ENCODE assay signal across 16 mouse cellular contexts in the genomic region with DNA sequence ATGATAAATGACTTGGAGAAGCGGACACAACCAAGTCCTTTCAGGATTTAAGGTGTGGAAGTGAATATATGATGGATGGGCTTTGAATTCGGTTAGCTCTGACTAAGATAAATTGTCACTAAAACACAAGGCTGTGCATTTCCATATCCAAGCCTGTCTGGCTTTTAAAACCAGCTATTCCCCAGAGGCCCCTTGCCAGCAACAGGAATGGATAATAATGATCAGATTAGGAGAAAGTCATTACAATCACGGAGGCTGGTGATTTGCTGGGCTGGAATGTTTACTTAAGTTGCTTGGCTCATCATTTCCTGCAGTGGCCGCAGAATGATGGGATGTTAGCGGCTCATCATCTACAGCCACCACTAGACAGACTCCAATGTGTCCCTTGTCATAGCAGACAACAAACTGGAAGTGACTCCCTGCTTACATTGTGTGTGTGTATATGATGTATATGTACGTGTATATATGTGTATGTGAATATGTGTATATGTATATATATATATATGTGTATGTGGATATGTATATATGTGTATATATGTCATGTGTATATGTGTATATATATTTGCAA. TPM values are rescaled to one million over a fixed set of nuclear protein-coding genes. Genes with fewer than 3 reads are reported as not detected.
DNase-seq lines count a peak whose midpoint lies in the region; ATAC-seq and TF ChIP-seq lines count a peak whose summit lies in the region.
"Had no signal": no experiment of that assay in that cellular context is flagged by ENCODE, and none has a peak within 500 bp of the region (broad histone marks: within the 10 kb centered on the region; RNA-seq: fewer than 3 reads in every experiment).

No protein-coding gene starts in this region.

- no peak for TF ChIP-seq CTCF in forebrain, postnatal 0 days (IDR thresholded peaks at IDR 0.05; ENCODE audit: low read depth)

- 0 out of 2 replicates have a peak, but pooled peaks cover 2% of the 10 kb centered on the region for H3K27me3 ChIP-seq in forebrain, embryonic 12.5 days
- H3K27me3 ChIP-seq in forebrain, postnatal 0 days (ENCODE audit: insufficient read depth, low read length) = no peaks in the 10 kb centered on the region
- no peaks in the 10 kb centered on the region for H3K27me3 ChIP-seq in midbrain, embryonic 12.5 days
- no peaks in the 10 kb centered on the region for H3K27me3 ChIP-seq in midbrain, embryonic 10.5 days (ENCODE audit: low read depth, poor library complexity, severe bottlenecking)
- no peaks in the 10 kb centered on the region for H3K27me3 ChIP-seq in hindbrain, embryonic 16.5 days (replicated peaks; ENCODE audit: control insufficient read depth, insufficient read depth, low read length)
- H3K27me3 ChIP-seq: heart, embryonic 15.5 days; liver, embryonic 12.5 days had no signal

- H3K27ac ChIP-seq in forebrain, embryonic 12.5 days = no peak overlapping the region
- H3K27ac ChIP-seq in forebrain, postnatal 0 days (ENCODE audit: low read depth, low read length) = no peak overlapping the region
- H3K27ac ChIP-seq in midbrain, embryonic 12.5 days (replicated peaks) = 0 out of 2 replicates have a peak overlapping the region, but pooled peaks have one; percentile 5
- no peak overlapping the region for H3K27ac ChIP-seq in midbrain, embryonic 10.5 days (replicated peaks)
- no peak overlapping the region for H3K27ac ChIP-seq in hindbrain, embryonic 16.5 days (ENCODE audit: low read depth, low read length)
- H3K27ac ChIP-seq: liver, embryonic 12.5 days had no signal

- intact Hi-C loops in gastrocnemius, postnatal 14 days (cut with DNase I; ENCODE audit: low total_unique reads) = no loop called here

- H3K4me2 ChIP-seq in forebrain, embryonic 12.5 days = no peak overlapping the region
- no peak overlapping the region for H3K4me2 ChIP-seq in forebrain, postnatal 0 days (ENCODE audit: low read depth)
- H3K4me2 ChIP-seq in midbrain, embryonic 12.5 days (replicated peaks) = no peak overlapping the region
- H3K4me2 ChIP-seq in hindbrain, embryonic 16.5 days (ENCODE audit: low read length) = no peak overlapping the region
- H3K4me2 ChIP-seq: liver, embryonic 12.5 days had no signal

- H3K4me1 ChIP-seq in forebrain, embryonic 12.5 days = peaks cover 12% of the 10 kb centered on the region
- H3K4me1 ChIP-seq in forebrain, postnatal 0 days (ENCODE audit: insufficient read depth) = 0 out of 2 replicates have a peak, but pooled peaks cover 7% of the 10 kb centered on the region
- H3K4me1 ChIP-seq in midbrain, embryonic 12.5 days = peaks cover 23% of the 10 kb centered on the region
- peaks cover 26% of the 10 kb centered on the region for H3K4me1 ChIP-seq in midbrain, embryonic 10.5 days
- peaks cover 6% of the 10 kb centered on the region for H3K4me1 ChIP-seq in hindbrain, embryonic 16.5 days (ENCODE audit: control insufficient read depth, insufficient read depth, low read depth, low read length)
- H3K4me1 ChIP-seq: liver, embryonic 12.5 days had no signal

- H3K4me3 ChIP-seq in forebrain, embryonic 12.5 days (replicated peaks) = no peak overlapping the region
- H3K4me3 ChIP-seq in forebrain, postnatal 0 days (ENCODE audit: low read depth, low read length) = no peak overlapping the region
- no peak overlapping the region for H3K4me3 ChIP-seq in midbrain, embryonic 12.5 days
- H3K4me3 ChIP-seq in midbrain, embryonic 10.5 days = no peak overlapping the region
- H3K4me3 ChIP-seq in hindbrain, embryonic 16.5 days (ENCODE audit: low read length) = no peak overlapping the region
- H3K4me3 ChIP-seq: heart, embryonic 15.5 days; liver, embryonic 12.5 days had no signal

- 78% methylated on average over 6 of the region's 6 CpGs for WGBS in forebrain, embryonic 12.5 days
- WGBS in forebrain, postnatal 0 days = 68% methylated on average over 6 of the region's 6 CpGs
- 63% methylated on average over 6 of the region's 6 CpGs for WGBS in midbrain, embryonic 12.5 days
- WGBS in midbrain, embryonic 10.5 days = 81% methylated on average over 6 of the region's 6 CpGs
- WGBS in hindbrain, embryonic 16.5 days = 55% methylated on average over 6 of the region's 6 CpGs

- H3K9ac ChIP-seq in forebrain, embryonic 12.5 days = no peak overlapping the region
- H3K9ac ChIP-seq in forebrain, postnatal 0 days = no peak overlapping the region
- no peak overlapping the region for H3K9ac ChIP-seq in midbrain, embryonic 12.5 days (replicated peaks)
- no peak overlapping the region for H3K9ac ChIP-seq in hindbrain, embryonic 16.5 days (ENCODE audit: low read depth, low read length)
- H3K9ac ChIP-seq: heart, embryonic 15.5 days; liver, embryonic 12.5 days had no signal

- H3K9me3 ChIP-seq in forebrain, embryonic 12.5 days = no peaks in the 10 kb centered on the region
- no peaks in the 10 kb centered on the region for H3K9me3 ChIP-seq in forebrain, postnatal 0 days (ENCODE audit: low read length)
- no peaks in the 10 kb centered on the region for H3K9me3 ChIP-seq in midbrain, embryonic 12.5 days
- H3K9me3 ChIP-seq in midbrain, embryonic 10.5 days (replicated peaks) = no peaks in the 10 kb centered on the region
- no peaks in the 10 kb centered on the region for H3K9me3 ChIP-seq in hindbrain, embryonic 16.5 days (ENCODE audit: control insufficient read depth, low read length)
- H3K9me3 ChIP-seq: heart, embryonic 15.5 days; liver, embryonic 12.5 days had no signal

- DNase-seq in forebrain, postnatal 0 days = no peak
- no peak for DNase-seq in midbrain, embryonic 10.5 days (ENCODE audit: low spot score)
- no peak for DNase-seq in gastrocnemius, postnatal 14 days
- DNase-seq in layer of hippocampus, adult 9-10 months (ENCODE audit: low spot score) = no peak
- DNase-seq: adrenal gland, adult 8-10 months; cerebellum, adult 11-12 months; kidney, adult 2 months; kidney, postnatal 14 days; lung, postnatal 10 days; thymus, postnatal 25 days had no signal

- H3K36me3 ChIP-seq in forebrain, embryonic 12.5 days (replicated peaks) = no peaks in the 10 kb centered on the region
- no peaks in the 10 kb centered on the region for H3K36me3 ChIP-seq in forebrain, postnatal 0 days (ENCODE audit: insufficient read depth)
- H3K36me3 ChIP-seq in midbrain, embryonic 12.5 days = no peaks in the 10 kb centered on the region
- no peaks in the 10 kb centered on the region for H3K36me3 ChIP-seq in midbrain, embryonic 10.5 days
- no peaks in the 10 kb centered on the region for H3K36me3 ChIP-seq in hindbrain, embryonic 16.5 days (ENCODE audit: control insufficient read depth, insufficient read depth, low read length)
- H3K36me3 ChIP-seq: heart, embryonic 15.5 days; liver, embryonic 12.5 days had no signal

- peak; percentile 72 for ATAC-seq in forebrain, embryonic 12.5 days (ENCODE audit: low FRiP score)
- ATAC-seq in forebrain, postnatal 0 days = no peak
- no peak for ATAC-seq in midbrain, embryonic 12.5 days (ENCODE audit: low FRiP score, low read depth)
- peak; percentile 54; the same call in 1 of the 2 replicates for ATAC-seq in hindbrain, embryonic 16.5 days
- ATAC-seq: forebrain, embryonic 14.5 days; liver, embryonic 12.5 days had no signal

RNA-seq across cellular contexts. Expression of gene Dact1, which starts 28.3 kb away (rescaled TPM):
- polyA plus RNA-seq in forebrain, embryonic 12.5 days (2016; fragmentation: Nextera tagmentation; extraction: Ambion mirVana) = 24.7 and 25.5 TPM in 2 replicates
- 75.1 and 102 TPM in 2 replicates for total RNA-seq in forebrain, postnatal 0 days (2014; rRNA removed)
- polyA plus RNA-seq in forebrain, postnatal 0 days (2015; fragmentation: Nextera tagmentation; extraction: Ambion mirVana) = 24.1 and 26.3 TPM in 2 replicates
- 30.5 and 32.6 TPM in 2 replicates for polyA plus RNA-seq in midbrain, embryonic 12.5 days (2016; fragmentation: Nextera tagmentation; extraction: Ambion mirVana)
- polyA plus RNA-seq in midbrain, embryonic 10.5 days (2016; fragmentation: Nextera tagmentation; extraction: Ambion mirVana) = 7.2 and 9.0 TPM in 2 replicates
- 15.8 and 21.2 TPM in 2 replicates for polyA plus RNA-seq in hindbrain, embryonic 16.5 days (2015; fragmentation: Nextera tagmentation; extraction: Ambion mirVana)
- total RNA-seq in gastrocnemius, postnatal 14 days (2021) = 10 to 100 TPM in 1 of 2 experiments, 1 to 10 TPM in 1; 8.1 to 12.1 TPM

Comparison
In these comparisons a context has a peak if more than half of its experiments do, and no peak if none do; other contexts are left out.
1. ATAC-seq: peak in forebrain, embryonic 12.5 days (single experiment) and hindbrain, embryonic 16.5 days (single experiment); none in forebrain, postnatal 0 days (single experiment) and midbrain, embryonic 12.5 days (single experiment).